Mouse (Mus musculus): ENCODE results near the gene 9230102O04Rik. TPM values are rescaled to one million over a fixed set of nuclear protein-coding genes. Genes with fewer than 3 reads are reported as not detected.

9230102O04Rik gene
- total and polyA plus RNA-seq, 3 experiments: 4.9 to 13.6 (median 5.0) TPM

- Histone ChIP-seq H3K4me1 (ENCODE audit: insufficient read depth, low read depth, low read length) (no peaks in the 10 kb centered on the region; the same call in 1 of the 2 replicates), H3K9me3 (replicated peaks) (no peaks in the 10 kb centered on the region), H3K27me3 (ENCODE audit: insufficient read depth, low read length) (peaks cover 20% of the 10 kb centered on the region), H3K4me3 (ENCODE audit: low read depth, low read length) (no peak overlapping the region), H3K36me3 (replicated peaks) (no peaks in the 10 kb centered on the region)
- TF ChIP-seq GATA2 (IDR thresholded peaks at IDR 0.05; ENCODE audit: borderline replicate concordance, low read depth, low read length) (no peak), TAL1 (conservative IDR thresholded peaks at IDR 0.05; ENCODE audit: low read depth, low read length) (no peak), CTCF (IDR thresholded peaks at IDR 0.05; ENCODE audit: low read depth, low read length) (no peak), POLR2AphosphoS5 (IDR thresholded peaks at IDR 0.05; ENCODE audit: insufficient replicate concordance, low read depth, low read length) (no peak), GATA1 (IDR thresholded peaks at IDR 0.05; ENCODE audit: borderline replicate concordance, low read length) (no peak)
- ATAC-seq (ENCODE audit: extremely low read depth, insufficient number of reproducible peaks, low FRiP score, poor library complexity, severe bottlenecking): no peak
- DNase-seq (ENCODE audit: low spot score): no peak
These were observed 55.6 kb downstream of the 9230102O04Rik start for GRCm38 (mm10) chr2:9833712-9834111.

Other genes starting within 250 kb of the 9230102O04Rik start
- not detected in 2 replicates for gene 4930412O13Rik, start 8.3 kb downstream of the 9230102O04Rik start, total RNA-seq (2014; fragmentation: Nextera tagmentation)
- not detected in 2 replicates for gene 4930412O13Rik, start 8.3 kb downstream of the 9230102O04Rik start, total RNA-seq (2017)
- gene 4930412O13Rik, start 8.3 kb downstream of the 9230102O04Rik start, polyA plus RNA-seq (2012): not detected in 2 replicates
- 13.5 and 19.2 TPM in 2 replicates for gene Gata3, start 494 bp upstream of the 9230102O04Rik start, total RNA-seq (2014; fragmentation: Nextera tagmentation)
- gene Gata3, start 494 bp upstream of the 9230102O04Rik start, total RNA-seq (2017): 1.9 TPM in 2 replicates
- gene Gata3, start 494 bp upstream of the 9230102O04Rik start, polyA plus RNA-seq (2012): 17.8 and 18.4 TPM in 2 replicates
- gene Taf3, start 159.1 kb upstream of the 9230102O04Rik start, total RNA-seq (2014; fragmentation: Nextera tagmentation): 30.8 and 36.1 TPM in 2 replicates
- gene Taf3, start 159.1 kb upstream of the 9230102O04Rik start, total RNA-seq (2017): 5.5 and 6.4 TPM in 2 replicates
- 20.6 and 20.8 TPM in 2 replicates for gene Taf3, start 159.1 kb upstream of the 9230102O04Rik start, polyA plus RNA-seq (2012)
- 368 and 432 TPM in 2 replicates for gene Atp5c1, start 191.0 kb upstream of the 9230102O04Rik start, total RNA-seq (2014; fragmentation: Nextera tagmentation)
- 488 and 539 TPM in 2 replicates for gene Atp5c1, start 191.0 kb upstream of the 9230102O04Rik start, total RNA-seq (2017)
- 23.2 and 34.2 TPM in 2 replicates for gene Atp5c1, start 191.0 kb upstream of the 9230102O04Rik start, polyA plus RNA-seq (2012)
- gene Kin, start 191.1 kb upstream of the 9230102O04Rik start, total RNA-seq (2014; fragmentation: Nextera tagmentation): 25.5 and 35.5 TPM in 2 replicates
- 33.0 and 44.7 TPM in 2 replicates for gene Kin, start 191.1 kb upstream of the 9230102O04Rik start, total RNA-seq (2017)
- gene Kin, start 191.1 kb upstream of the 9230102O04Rik start, polyA plus RNA-seq (2012): 2.5 and 5.4 TPM in 2 replicates
- not detected in 2 replicates for gene Itih2, start 241.9 kb upstream of the 9230102O04Rik start, total RNA-seq (2014; fragmentation: Nextera tagmentation)
- 0.05 TPM in 1 of 2 replicates, not detected in the other for gene Itih2, start 241.9 kb upstream of the 9230102O04Rik start, total RNA-seq (2017)
- not detected in 2 replicates for gene Itih2, start 241.9 kb upstream of the 9230102O04Rik start, polyA plus RNA-seq (2012)